Mouse (Mus musculus) heart, adult 9 months (tissue): Measurements from ENCODE around the gene 1700015F17Rik.

Source experiments
- DNase-seq, 2 experiments: peaks; one replicate each; pipeline ENCODE4 v3.0.0; 2022; ENCODE audit warnings: low spot score in 2 of 2

Gene 1700015F17Rik

DNA sequence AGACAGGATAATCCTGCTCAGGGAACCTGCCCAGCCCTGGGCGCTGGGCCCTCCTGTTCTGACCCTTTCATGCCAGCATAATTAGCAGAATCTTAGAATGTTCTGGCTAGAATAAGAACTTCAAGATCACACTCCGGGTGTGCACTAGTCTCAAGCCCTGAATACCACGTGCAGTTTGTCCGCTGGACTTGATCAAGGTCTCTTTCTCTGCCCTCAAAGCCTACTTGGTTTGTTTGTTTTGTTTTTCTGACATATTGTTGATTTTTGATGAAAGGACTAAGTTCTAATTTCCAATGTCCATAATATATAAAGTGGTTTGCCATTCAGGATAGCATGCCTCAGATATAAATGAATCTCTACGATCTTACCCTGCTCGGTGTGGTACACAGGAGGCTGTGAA lies at the start of gene 1700015F17Rik:
Gene 1700015F17Rik (minus strand): TSS at position 101 of the 400 bp plus-strand sequence.
- DNase-seq: no peak

DNA sequence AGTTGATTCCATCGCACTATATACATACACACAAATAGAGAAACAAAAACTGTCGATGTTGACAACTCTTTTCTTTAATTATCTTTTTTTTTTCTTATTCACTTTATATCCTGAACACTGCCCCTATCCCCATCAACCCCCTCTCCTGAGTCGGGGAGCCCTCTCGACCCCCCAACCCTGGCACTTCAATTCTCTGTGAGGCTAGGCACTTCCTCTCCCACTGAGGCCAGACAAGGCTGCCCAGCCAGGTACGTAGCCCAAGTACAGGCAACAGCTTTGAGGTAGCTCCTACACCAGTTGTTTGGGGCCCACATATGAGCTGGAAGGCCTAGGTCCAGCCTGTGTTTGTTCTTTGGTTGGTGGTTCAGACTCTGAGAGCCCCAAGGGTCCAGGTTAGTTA lies 36.5 kb upstream of the 1700015F17Rik start:
- DNase-seq: no peak

DNA sequence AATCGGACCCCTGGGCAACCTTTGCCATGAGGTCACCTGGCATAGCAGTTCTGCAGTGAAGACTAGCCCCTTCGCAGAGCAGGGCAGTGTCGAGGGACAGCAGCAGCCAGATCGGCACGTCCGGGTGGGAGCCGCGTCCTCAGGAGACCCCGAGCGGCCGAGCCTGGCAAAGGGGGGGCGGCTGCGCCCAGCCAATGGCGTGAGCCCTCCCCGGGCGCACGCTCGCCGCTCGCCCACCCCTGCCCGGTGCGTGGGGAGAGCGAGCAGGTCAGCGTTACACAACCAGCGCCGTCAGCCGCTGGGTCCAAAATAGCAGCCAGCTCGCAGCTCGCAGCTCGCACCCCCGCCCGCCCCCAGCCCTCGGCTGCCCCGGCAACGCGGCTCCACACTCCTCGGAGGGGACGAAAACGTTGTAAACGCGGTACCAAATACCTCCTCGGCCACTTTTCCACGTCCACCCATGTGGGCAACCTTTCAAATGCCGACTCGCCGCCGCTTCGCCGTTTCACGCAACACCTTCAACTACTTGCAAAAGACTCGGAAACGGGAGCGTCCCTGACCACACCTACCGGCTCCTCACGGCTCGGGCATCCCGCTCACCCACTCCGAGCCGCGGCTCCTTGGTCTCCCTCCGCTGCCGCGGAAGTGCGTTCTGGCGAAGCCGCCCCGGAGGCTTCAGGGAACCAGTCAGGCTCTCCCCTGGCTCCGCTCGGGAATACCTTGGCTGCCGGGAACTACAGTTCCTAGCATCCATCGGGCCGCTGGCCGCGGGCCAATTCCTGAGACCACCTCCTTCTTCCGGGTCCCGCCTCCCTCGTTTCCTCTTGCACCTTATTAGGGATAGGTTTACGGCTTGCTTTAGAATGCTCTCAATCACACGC lies 35.5 kb upstream of the 1700015F17Rik start, which contains the start of gene Cldn12:
Gene Cldn12 (minus strand): TSS at position 763 of the 881 bp plus-strand sequence.
- DNase-seq: peak; percentile 93 to 96

DNA sequence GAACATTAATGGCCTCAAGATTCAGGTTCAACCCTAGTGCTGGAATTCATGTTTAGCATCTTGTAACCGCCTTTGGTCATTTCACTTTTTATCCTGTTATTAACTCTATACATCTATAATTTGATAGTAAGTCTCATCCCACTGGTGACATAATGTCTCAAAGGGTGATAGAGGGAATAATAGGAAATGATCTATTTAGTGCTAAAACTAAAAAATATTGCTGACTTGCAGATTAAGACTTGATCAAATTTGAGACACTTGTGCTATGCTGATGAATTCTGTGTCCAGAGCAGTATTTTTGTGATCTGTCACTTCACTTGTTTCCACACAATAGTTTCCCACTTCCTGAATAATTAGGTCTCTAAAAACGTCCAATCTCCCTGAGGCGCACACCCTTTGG lies 32.5 kb upstream of the 1700015F17Rik start:
- no peak for DNase-seq

DNA sequence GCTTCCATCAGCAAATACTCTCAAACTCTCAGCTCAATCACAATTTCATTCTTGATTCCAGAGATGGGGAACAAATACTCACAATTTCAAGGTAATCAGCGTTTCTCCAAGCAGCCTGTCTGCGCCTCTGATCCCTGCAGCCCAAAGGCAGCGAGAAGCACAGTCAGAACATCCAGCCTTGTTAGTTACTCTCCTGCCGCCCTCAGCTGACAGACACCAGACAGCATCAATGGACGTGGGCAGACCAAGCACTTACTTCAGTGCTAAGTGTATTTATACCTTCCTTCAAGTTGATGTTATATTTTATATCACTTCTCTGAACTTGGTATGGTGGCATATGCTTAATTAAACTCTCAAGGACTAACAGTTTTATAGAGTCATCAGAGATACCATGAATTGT lies 32.0 kb upstream of the 1700015F17Rik start:
- no peak for DNase-seq

DNA sequence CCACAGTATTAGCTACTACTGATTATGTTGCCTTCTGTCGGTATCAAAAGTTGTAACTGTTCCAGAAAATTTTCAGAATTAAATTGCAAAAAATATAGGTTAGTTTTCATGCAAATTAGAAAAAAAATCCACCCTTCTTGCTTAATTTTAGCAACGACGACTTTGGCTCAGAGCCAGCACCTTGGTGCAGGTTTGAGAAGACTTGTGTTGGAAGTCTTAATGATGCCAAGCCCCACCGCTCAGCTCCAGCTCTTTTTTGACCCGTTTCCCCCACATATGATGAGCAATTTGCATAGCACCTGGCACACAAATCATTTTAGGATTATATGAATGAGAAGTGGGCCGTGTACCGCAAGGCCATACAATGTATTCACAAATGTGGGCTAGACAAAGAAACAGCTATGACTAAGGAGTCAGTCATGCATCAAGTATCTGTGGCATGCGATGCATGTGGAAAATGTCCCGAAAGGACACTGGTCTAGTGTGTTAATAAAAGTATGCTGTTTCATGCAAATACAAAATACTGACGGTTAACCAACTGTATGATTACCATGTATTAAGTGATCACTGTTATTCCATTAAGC lies 31.5 kb upstream of the 1700015F17Rik start:
- no peak for DNase-seq

DNA sequence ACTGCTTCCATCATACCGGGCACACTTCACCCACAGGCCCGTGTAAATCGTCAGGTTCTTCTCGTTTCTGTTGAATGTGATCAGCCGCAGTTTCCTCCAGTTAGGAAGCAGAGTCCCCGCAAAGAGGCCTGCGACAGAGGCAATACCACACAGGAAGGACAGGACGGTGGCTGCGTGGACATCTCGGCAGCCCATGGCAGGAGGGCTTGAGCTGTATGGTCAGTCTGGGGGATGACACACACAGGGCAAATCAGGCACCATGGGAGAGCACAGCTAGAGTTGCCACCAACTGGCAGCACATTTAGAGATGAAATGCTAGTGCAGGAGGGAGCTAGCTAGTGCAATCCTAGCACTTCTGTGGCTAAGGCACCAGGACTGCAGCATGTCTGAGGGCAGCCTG lies 29.3 kb upstream of the 1700015F17Rik start:
- no peak for DNase-seq

DNA sequence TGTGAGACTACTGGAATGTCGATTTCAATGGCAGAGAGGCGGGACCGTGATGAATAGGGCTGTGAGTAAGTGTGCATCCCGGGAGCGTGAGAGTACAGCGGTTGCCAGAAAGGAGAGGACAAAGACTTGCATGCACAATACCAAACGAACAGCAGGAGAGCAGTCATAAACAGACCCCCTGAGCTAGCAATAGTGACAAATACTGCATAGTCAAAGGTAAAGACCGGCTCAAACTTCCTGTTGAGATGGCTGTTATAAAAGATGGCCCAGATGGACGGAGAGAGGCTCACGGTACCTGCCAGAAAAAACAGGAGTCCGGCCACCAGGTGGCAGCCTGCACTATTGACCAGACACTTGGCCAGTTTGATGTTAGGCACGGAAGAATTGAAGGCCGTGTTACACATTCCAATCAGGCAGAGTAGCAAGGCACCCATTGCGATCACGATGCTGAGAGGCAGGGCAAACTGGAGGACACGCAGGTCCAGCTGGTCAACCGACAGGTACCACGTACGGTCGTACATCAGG lies 28.8 kb upstream of the 1700015F17Rik start:
- DNase-seq: peak in 1 of 2 experiments; percentile 27

DNA sequence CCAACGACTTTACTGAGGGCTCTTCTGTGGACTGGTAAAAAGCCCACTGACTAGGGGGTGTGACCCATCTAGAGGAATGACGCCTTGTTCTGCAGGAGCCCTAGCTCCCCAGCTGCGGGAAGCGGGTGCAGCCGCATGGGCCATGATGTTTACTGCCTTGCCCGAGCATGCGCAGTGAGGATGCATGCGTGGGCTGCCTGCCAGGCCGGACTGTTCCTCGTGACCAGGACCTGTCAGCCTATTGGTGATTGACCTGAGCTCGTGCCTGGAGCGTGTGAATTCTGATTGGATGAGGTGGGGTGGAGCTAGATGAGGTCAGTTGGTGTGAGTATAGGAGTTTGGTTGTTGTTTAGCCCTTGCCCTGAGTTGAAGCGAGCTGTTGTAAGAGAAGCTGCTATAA lies 25.5 kb upstream of the 1700015F17Rik start:
- no peak for DNase-seq

DNA sequence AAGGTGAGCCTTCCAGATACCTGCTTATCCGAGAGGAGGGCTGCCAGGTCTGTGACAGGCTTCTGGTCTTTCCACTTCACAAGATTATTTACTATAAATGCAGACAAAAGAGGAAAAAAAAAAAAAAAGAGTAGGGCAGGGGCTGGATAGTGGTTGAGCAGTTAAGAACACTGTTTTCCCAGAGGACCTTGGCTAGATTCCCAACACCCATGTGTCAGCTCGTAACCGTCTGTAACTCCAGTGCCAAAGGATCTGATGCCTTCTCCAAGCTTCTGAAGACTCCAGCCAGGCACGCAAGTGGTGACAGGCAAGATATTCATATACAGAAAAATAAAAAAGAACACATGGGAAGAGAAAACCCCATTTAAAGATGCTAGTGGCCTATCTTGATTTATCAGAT lies 24.4 kb upstream of the 1700015F17Rik start:
- peak in 1 of 2 experiments; percentile 17 for DNase-seq

DNA sequence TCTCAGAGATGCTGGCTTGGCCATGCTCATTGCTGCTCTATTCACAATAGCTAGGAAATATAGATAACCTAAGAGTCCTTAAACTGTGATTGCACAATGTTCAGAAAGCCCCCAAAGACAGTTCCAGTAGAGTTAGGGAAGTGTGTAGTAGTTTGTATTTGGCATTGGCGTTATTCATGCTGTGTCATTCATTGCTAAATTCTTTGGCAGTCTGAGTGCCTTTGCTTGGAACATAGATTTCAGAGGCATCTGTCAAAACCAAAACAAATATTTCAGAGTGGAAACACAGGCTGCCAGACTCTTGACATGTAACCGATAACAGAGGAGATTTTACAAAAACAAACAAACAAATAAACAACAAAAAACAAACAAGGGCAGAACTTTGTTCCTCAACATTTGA lies 22.6 kb upstream of the 1700015F17Rik start:
- peak; percentile 25 to 52 for DNase-seq

DNA sequence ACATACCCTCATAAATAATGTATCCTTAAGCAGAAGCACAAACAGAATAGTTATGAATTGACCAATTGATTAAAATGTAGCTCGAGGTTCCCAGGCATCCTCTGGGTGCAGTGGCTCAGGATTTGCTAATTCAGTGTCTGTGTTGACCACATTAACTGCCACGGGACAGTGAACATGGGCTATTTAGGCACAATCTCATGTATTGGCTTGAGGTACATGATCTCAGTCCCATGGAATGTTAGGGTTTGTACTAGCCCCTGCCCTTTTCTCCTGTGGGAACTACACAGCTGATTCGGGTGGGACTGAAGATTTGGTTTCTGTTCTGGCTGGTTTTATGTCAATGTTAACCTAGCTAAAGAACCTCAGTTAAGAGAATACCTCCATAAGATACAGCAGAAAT lies 17.4 kb upstream of the 1700015F17Rik start:
- no peak for DNase-seq

DNA sequence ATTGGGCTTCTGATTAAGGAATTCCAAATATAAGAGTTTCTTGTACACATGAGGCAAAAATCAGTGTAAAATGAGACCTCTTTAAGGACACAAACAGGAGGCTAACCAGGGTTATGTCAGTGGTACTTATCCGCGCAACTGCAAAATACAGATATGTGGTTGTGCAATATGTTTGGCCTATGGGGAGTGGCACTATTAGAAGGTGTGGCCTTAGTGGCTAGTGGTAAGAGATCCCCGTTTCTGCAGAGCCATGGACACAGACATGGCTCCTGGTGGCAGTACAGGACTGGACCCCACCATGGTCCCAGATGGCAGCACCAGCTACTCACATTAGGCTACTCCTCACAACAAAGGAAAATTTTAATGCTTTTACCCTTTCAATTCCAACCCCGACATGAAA lies 16.1 kb upstream of the 1700015F17Rik start:
- no peak for DNase-seq

DNA sequence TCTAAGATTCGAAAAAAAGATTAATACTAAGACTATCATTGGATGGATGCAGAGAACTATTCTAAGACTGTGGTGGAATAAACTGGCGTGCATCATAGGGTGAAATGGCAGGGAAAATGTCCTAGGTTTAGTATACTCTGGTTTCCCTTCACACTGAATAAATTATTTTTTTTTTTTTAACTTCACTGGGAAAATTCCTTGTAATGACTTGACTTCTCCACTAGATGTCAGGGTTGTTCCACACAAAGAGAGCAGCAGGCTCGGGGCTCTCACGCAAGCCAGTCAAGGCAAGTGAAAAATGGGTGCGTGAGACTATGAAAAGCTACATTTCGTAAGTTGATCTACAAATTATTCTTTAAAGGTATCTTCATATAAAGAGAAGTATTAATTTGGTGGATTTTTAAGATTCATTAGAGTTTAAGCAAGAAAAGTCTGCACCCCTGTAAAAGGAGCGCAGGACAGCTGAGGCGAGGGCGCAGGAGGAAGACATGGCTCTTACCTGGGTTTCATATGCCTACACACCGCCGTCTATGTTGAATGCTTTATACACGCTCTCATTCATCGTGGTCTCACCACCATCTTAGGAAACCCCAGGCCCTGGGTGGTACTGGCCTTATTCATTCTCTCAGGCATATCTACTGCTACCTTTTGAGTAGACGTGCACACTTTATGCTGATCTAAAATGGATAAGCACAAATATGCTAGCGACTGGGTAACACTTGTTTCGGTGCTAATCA lies 15.5 kb upstream of the 1700015F17Rik start:
- peak in 1 of 2 experiments; percentile 19 for DNase-seq

DNA sequence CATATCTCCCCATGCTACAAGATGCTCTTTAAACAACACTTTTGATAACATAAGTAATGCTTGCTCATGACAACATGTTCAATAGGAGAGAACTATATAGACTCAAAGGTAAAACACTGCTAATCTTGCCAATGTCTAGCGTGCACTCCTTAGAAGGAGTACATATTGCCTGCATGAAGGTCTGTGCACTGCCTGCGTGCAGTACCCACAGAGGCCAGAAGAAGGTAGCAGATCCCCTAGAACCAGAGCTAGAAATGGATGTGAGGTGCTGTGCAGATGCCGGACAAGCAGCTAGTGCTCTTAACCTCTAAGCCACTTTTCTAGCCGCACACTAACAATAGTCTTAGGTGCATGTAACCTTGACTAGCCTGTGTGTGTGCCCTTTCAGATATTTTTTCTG lies 13.2 kb upstream of the 1700015F17Rik start:
- DNase-seq: no peak

DNA sequence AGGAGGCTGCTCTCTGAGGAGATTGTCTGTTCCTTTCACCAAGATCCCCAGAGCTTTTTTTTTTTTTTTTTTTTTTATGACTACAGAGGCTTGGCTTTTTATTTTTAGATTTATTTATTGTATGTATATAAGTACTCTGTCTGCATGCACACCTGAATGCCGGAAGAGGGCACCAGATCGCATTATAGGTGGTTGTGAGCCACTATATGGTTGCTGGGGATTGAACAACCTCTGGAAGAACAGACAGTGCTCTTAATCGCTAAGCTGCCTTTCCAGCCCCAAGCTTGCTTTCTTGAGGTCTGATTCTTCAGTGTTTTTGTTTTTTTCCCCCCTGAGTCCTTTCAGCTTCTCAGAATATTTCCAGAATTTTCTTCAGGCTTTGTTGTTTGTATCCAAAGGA lies 7.1 kb upstream of the 1700015F17Rik start:
- DNase-seq: no peak

DNA sequence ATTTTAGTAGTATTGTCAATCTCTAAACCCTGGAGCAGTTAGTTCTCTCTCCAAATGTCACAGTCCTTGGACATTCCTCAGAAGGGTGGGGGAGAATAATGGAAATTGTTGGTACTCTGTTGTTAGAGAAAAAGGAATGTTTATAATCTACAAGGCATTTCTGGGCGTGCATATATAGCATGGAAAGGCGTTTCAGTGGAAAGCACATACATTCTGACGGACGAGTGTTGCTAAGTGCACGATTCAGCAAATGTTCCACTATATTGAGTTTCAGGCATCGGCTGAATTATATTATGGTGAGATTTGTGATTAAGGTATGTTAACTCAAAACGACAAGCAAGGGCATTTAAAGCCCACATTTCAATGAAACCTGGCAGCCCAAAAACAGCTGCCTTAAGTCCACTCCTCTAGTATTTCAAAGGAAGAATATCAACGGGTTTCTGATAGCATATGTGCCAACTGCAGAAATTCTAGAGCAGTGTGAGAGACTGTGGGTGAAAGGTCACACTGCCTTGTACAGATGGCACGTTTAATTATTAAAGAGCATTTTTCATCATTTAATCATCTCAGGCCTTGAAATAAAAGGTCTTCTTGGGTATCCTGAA lies 4.4 kb upstream of the 1700015F17Rik start:
- DNase-seq: no peak

DNA sequence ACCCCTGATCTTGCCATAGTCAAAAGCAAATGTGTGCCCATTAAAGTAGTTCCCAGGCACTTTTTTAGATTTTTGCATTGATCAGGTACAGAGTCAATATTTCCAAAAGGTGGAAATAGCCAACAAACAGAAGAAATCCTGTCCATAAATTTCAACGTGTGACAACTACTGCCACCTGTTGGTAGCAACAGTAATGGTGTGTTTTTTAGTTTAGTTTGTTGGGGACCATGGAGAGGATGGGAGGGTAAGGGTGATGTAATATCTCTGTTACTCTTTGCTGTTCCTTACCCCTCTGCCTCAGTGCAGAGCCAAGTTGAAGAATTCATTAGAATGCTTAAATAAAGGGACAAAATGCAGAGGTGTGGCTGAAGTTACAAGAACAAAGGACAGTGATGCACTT lies 2.7 kb upstream of the 1700015F17Rik start:
- DNase-seq: no peak

DNA sequence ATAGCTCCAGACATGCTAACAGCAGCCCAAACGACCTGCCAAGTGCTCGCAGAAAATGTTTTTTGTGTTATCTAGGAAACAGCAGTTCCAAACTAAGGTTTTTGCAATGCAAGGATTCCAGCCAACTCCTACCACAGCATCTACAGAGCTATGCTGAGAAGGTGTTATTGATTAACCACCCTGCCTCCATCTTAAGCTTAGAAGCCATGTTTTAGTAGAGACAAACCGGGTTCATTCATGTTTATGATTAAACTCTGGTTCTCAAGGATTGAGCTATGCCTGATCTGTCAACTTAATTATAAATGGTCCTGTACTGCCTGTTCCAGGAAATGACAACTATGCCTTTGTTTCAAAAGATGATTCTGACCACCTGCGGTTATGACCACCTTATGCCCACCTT lies 2.8 kb downstream of the 1700015F17Rik start:
- no peak for DNase-seq

DNA sequence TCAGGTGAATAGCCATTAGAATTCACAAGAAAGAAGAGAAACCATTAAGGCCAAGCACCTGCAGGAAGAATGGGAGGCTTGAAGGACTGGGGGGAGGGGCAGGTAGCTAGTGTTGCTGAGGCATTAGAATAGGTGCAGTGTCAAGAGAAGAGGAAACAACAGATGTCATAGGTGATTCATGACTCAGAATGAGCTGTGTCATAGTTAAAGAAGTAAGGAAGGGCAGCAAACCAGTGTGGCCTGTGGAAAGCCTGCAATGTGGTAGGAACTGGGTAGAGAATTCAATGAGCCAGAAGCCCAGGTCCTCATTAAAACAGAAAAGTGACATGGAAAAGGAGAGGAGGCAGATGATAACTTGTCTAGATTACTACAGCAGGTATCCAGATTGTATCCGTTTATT lies 13.7 kb downstream of the 1700015F17Rik start:
- no peak for DNase-seq

DNA sequence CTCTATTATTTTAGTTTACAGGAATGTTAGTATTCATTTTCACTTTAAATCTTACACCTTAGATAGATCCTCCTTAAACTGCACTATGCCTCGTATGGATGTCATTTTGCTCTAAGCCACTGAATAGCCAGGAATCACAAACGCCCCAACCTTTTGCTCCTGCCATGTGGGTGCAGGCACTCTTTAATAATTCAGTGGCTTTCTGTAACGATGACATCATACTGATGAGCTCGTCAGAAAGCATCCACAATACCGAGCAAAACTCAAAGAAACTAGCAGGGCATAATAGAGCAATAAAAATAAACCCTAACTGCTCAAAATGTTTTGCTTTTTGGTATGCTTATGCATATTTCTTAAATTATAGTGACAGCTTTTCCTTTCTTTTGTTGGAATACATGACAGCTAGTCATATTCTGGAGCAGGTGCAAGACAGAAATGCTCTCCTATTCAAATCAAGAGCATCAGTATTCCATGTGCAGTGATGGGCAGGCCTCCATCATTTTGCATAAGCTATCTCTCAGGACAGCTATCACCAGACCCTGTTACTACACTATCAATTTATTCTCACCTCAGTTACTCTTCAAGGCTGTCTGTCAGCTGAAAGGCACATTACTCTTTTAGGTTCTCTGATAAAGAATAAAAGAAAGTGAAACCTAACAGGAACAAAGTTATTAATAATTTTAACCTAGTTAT lies 47.1 kb downstream of the 1700015F17Rik start:
- no peak for DNase-seq
